Mouse (Mus musculus) layer of hippocampus, adult 9-11 months (tissue): ENCODE measurements around the gene Mitf.

Experiments used
- DNase-seq: peaks from one replicate; pipeline ENCODE4 v3.0.0; 2022

Gene Mitf

GRCm38 (mm10) chr6:97950882-97951245 is 144.0 kb downstream of the Mitf start:
- no peak for DNase-seq

GRCm38 (mm10) chr6:97951711-97952110 is 144.9 kb downstream of the Mitf start:
- no peak for DNase-seq

GRCm38 (mm10) chr6:97952845-97953244 is 146.0 kb downstream of the Mitf start:
- DNase-seq = no peak

- DNase-seq = no peak
These were observed 149.3 kb downstream of the Mitf start for GRCm38 (mm10) chr6:97956121-97956520.

- no peak for DNase-seq
These were observed 149.8 kb downstream of the Mitf start for GRCm38 (mm10) chr6:97956636-97957035.

GRCm38 (mm10) chr6:97958276-97958675 is 151.4 kb downstream of the Mitf start:
- no peak for DNase-seq

GRCm38 (mm10) chr6:97961776-97962175 is 154.9 kb downstream of the Mitf start:
- DNase-seq = no peak

GRCm38 (mm10) chr6:97962311-97962710 is 155.5 kb downstream of the Mitf start:
- no peak for DNase-seq

GRCm38 (mm10) chr6:97964750-97965149 is 157.9 kb downstream of the Mitf start:
- no peak for DNase-seq

- DNase-seq = peak; percentile 12
These were observed 174.8 kb downstream of the Mitf start for GRCm38 (mm10) chr6:97981668-97982067.

GRCm38 (mm10) chr6:97985658-97986057 is 178.8 kb downstream of the Mitf start:
- no peak for DNase-seq

GRCm38 (mm10) chr6:97986417-97986816 is 179.6 kb downstream of the Mitf start:
- no peak for DNase-seq

- no peak for DNase-seq
These were observed 186.7 kb downstream of the Mitf start for GRCm38 (mm10) chr6:97993507-97993906.

GRCm38 (mm10) chr6:97995606-97996307 is 188.9 kb downstream of the Mitf start:
- no peak for DNase-seq

- no peak for DNase-seq
These were observed 194.7 kb downstream of the Mitf start for GRCm38 (mm10) chr6:98001551-98001950.

GRCm38 (mm10) chr6:98003114-98003513 is 196.3 kb downstream of the Mitf start:
- DNase-seq = no peak

- DNase-seq = no peak
These were observed 198.7 kb downstream of the Mitf start for GRCm38 (mm10) chr6:98005566-98005965.

- no peak for DNase-seq
These were observed 208.2 kb downstream of the Mitf start for GRCm38 (mm10) chr6:98015066-98015465.

GRCm38 (mm10) chr6:98015819-98016218 is 209.0 kb downstream of the Mitf start:
- no peak for DNase-seq

- DNase-seq = no peak
These were observed 217.0 kb downstream of the Mitf start for GRCm38 (mm10) chr6:98023876-98024275.

- DNase-seq = no peak
These were observed 231.7 kb downstream of the Mitf start for GRCm38 (mm10) chr6:98038513-98038912.

GRCm38 (mm10) chr6:98041795-98042194 is 234.9 kb downstream of the Mitf start:
- no peak for DNase-seq

- DNase-seq = peak; percentile 35
These were observed 239.7 kb downstream of the Mitf start for GRCm38 (mm10) chr6:98046295-98047108.

GRCm38 (mm10) chr6:98047741-98048140 is 240.9 kb downstream of the Mitf start:
- no peak for DNase-seq
